Mouse (Mus musculus): ENCODE data around the gene Limk1. TPM values are rescaled to one million over a fixed set of nuclear protein-coding genes. Genes with fewer than 3 reads are reported as not detected.
A peak's percentile ranks its signal among the peaks of the same experiment; 100 is the strongest.

The Limk1 gene
- total RNA-seq (2021), result 10 to 100 TPM; 58.2 to 64.4 TPM
- long read RNA-seq, experiment 1, partial matches to known transcripts, result 0 of 5 reads
- long read RNA-seq, experiment 1, other reads (novel, unspliced or antisense), result 2 of 5 reads
- long read RNA-seq, experiment 2, partial matches to known transcripts, result 1 of 3 reads
- long read RNA-seq, experiment 2, other reads (novel, unspliced or antisense), result 0 of 3 reads

DNA sequence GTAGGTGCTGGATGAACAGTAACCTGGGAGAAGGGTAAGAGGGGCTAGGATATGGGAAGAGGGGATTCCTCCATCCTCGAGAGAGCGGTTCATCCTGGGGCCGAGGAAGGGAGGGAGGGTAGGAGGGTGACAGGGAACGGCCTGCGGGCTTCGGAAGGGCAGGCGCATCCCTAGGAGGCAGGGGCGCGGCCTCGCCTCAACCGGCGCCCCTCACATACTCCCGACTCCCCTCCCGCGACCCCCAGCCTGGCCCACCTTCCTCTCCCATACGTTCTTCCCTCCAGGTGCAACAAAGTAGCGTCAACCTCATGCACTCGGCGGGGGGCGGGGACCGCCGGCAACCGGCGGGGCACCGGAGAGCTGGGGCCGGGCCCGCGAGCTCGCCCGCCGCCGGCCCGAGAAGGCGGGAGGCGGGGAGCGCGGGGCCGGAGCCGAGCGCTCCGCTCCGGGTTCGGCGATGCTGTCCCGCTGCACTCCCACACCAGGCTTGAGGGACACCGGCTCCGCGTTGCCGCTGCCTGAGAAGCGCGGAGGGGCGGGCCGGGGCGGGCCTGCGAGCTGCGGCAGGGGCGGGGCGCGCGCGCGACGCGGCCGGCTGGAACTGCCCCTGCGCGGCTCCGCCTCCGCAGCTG, at the start of gene Limk1:
Limk1 (minus strand) TSS at position 513 of the 632 bp plus-strand sequence.
- no peak for DNase-seq (ENCODE audit: low spot score in 2 of 2)
- intact Hi-C loops (cut with DNase I), result no loop called here

DNA sequence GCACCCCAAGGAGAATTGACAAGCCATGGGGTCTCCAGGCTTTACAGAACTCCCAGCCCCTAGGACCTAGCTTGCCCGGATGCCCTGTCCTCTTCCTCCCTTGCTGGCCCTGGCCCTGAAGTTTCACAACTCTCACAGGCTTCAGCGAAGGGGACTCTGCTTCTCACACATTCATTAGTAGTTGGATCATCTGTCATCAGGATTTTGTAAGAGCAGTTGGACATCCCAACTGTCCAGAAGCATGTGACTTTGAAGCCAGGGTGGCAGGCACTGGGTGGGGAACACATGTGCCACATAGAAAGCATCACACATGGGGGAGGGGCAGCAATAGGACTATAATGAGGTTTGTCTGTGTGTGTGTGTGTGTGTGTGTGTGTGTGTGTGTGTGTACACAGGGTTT, 46.5 kb upstream of the Limk1 start:
- no peak for DNase-seq (ENCODE audit: low spot score in 2 of 2)

GRCm38 (mm10) chr5:134734072-134734471, 45.7 kb upstream of the Limk1 start:
- intact Hi-C loops (cut with DNase I), result no loop called here
- peak in 1 of 2 experiments; percentile 17 for DNase-seq (ENCODE audit: low spot score in 2 of 2)

More for the DNA sequence above, 46.5 kb upstream of the Limk1 start:
- intact Hi-C loops (cut with DNase I), result no loop called here

GRCm38 (mm10) chr5:134733241-134733640, 44.8 kb upstream of the Limk1 start:
- intact Hi-C loops (cut with DNase I), result no loop called here
- no peak for DNase-seq (ENCODE audit: low spot score in 2 of 2)

GRCm38 (mm10) chr5:134729124-134729523, 40.7 kb upstream of the Limk1 start:
- intact Hi-C loops (cut with DNase I), result no loop called here
- DNase-seq (ENCODE audit: low spot score in 2 of 2), result no peak

DNA sequence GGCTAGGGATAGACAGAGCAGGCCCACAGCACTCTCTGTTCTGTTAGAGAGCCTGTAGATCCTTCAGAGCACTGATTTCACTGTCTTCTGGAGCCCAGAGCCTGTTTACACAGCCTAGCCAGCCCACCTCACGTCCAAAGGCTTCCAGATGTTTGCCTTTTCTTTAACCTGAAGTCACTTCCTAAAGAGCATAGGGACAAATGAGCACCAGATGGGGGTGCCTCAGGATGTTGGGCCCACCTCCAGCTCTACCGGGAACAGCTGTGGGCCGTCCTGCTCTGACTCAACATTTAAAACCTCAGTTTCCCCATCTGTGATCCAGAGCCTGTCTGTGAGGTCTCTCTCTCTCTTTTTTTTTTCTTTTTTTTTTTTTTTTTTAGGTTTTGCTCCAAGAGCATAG, 40.1 kb upstream of the Limk1 start:
- intact Hi-C loops (cut with DNase I), result no loop called here
- no peak for DNase-seq (ENCODE audit: low spot score in 2 of 2)

DNA sequence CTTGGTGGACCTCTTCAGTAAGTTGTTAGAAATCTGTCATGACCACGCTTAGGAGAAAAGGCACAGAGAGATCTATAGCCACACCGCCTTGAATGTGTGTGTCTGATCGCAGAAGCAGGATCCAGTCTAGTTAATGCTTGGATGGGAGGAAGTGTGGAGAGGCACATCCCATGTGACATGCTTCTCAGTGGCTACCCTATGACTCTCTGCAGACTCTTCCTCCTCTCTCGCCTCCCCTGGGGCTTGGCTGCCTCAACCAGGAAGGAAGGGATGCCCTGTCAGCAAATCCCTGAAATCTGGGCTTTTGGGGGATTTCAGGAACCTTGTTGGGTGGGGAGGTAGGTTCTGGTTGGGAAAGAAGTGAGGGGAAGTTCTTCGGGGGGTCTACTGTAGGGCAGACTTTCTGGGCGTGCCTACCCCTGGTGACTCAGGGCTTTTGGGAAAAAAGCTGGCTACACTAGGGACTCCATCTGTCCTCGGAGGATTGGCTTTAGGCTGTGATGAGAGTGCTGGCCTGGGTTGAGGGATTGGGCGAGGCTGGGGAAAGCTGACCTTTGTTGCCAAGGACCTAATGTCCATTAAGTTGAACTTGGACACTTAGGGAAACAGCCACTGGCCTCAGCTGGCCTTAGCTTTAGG, 38.7 kb upstream of the Limk1 start:
- no peak for DNase-seq (ENCODE audit: low spot score in 2 of 2)
- intact Hi-C loops (cut with DNase I), result no loop called here

GRCm38 (mm10) chr5:134725299-134725698, 36.9 kb upstream of the Limk1 start:
- intact Hi-C loops (cut with DNase I), result no loop called here
- no peak for DNase-seq (ENCODE audit: low spot score in 2 of 2)

DNA sequence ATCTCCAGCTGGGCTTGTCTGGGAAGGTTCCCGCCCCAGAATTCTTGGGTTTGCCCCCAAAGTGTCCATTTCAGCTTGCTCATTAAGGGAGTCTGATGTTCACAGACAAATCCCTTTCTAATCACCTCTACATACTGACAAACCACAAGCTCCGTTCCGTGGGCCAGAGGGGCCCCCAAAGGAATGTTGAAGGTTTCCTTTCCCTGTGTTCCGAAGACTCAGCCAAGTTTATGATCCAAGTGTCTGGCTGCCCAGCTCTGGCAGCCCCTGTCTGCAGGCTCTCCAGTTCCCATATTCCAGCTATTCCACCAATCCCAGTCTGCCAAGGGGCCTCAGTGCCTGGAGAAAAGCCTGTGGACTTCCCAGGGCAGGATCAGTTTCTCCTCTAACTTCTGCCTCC, 31.7 kb upstream of the Limk1 start:
- intact Hi-C loops (cut with DNase I), result no loop called here
- no peak for DNase-seq (ENCODE audit: low spot score in 2 of 2)

DNA sequence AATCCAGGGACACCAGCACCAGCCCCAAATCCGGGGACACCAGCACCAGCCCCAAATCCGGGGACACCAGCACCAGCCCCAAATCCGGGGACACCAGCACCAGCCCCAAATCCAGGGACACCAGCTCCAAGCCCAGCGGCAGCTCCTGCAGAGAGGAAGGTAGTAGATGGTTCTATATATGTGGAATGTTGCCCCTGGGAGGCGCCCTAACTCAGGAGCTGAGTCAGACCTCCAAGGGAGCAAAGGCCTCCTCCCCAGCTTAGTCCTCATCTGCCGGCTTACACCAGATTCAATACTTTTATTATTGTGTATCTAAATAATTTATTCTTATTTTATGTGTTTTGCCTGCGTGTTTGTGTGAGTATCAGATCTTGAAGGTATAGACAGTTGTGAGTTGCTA, 22.7 kb upstream of the Limk1 start:
- intact Hi-C loops (cut with DNase I), result no loop called here
- DNase-seq (ENCODE audit: low spot score in 2 of 2), result no peak

GRCm38 (mm10) chr5:134709275-134709674, 20.9 kb upstream of the Limk1 start:
- intact Hi-C loops (cut with DNase I), result no loop called here
- DNase-seq (ENCODE audit: low spot score in 2 of 2), result no peak

- intact Hi-C loops (cut with DNase I), result loop anchor here (5.0 kb wide), 1 partner anchor 212 kb away; no protein-coding TSS in a partner anchor
These were observed 15.8 kb upstream of the Limk1 start for GRCm38 (mm10) chr5:134704157-134704556.

DNA sequence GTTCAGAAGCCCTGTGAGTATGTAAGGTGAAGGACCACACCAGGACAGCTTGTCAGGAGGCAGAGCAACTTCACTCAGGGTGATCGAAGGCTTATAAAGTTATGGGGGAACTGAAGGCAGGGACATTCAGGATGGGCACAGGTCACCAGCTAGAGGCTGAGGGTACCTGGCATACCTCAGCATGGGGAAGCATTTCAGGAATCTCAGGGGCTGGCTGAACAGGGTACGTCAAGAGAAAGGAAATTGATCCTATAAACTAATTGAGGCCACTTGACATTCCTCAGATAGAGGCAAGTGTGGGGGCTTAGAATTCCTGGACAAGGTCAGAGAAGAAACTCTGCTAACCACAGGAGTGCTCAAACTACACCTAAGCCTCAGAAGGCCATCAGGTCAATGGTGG, 7.1 kb upstream of the Limk1 start:
- intact Hi-C loops (cut with DNase I), result no loop called here
- DNase-seq (ENCODE audit: low spot score in 2 of 2), result no peak

More at GRCm38 (mm10) chr5:134704157-134704556, 15.8 kb upstream of the Limk1 start:
- peak; percentile 34 to 77 for DNase-seq (ENCODE audit: low spot score in 2 of 2)

GRCm38 (mm10) chr5:134695082-134695481, 6.7 kb upstream of the Limk1 start:
- intact Hi-C loops (cut with DNase I), result no loop called here
- DNase-seq (ENCODE audit: low spot score in 2 of 2), result no peak

GRCm38 (mm10) chr5:134692704-134693103, 4.3 kb upstream of the Limk1 start:
- DNase-seq (ENCODE audit: low spot score in 2 of 2), result no peak
- intact Hi-C loops (cut with DNase I), result loop anchor here (5.0 kb wide), 1 partner anchor 65 kb away; no protein-coding TSS in a partner anchor

- intact Hi-C loops (cut with DNase I), result no loop called here
- DNase-seq (ENCODE audit: low spot score in 2 of 2), result peak; percentile 98 to 99
These were observed 403 bp upstream of the Limk1 start for GRCm38 (mm10) chr5:134688718-134689284.

GRCm38 (mm10) chr5:134687187-134687586, 1.2 kb downstream of the Limk1 start:
- intact Hi-C loops (cut with DNase I), result no loop called here
- no peak for DNase-seq (ENCODE audit: low spot score in 2 of 2)

DNA sequence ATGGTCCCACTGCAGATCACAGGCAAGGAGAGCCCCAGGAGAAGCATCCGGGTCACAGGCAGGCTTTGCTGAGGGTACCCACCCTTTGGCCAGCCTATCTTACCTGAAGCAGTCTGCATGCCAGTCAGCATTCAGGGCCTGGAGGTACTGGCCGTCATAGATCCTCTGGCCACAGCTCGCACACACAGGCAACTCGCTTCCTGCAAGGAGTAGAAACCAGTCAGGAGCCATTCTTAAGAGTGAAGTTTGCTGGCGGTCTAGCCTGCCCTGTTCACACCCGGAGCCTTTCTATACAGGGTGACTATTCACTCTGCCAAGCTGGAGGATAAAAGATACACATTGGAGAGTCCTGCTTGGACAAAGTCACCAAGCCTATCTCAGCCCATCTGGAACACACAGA, 1.9 kb downstream of the Limk1 start:
- DNase-seq (ENCODE audit: low spot score in 2 of 2), result no peak
- intact Hi-C loops (cut with DNase I), result no loop called here

DNA sequence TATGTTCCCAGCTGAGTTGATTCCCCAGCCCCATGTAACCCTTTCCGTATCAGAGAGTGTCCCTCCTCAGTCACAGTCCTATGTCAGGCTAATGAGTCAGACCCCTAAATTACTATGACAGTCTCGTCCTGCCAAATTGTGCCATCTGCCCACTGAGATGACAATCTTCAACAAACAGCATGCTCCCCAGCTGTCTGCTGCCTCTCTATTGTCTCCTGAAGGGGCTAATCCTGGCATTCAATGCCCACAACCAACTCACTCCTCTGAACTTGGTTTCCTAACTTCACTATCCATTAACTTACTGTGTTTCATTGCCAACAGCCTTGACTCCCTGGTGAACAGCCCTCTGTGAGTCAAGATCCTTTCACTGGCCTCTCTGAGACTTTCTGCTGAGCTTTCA, 4.0 kb downstream of the Limk1 start:
- intact Hi-C loops (cut with DNase I), result no loop called here
- DNase-seq (ENCODE audit: low spot score in 2 of 2), result no peak

GRCm38 (mm10) chr5:134683813-134684212, 4.6 kb downstream of the Limk1 start:
- no peak for DNase-seq (ENCODE audit: low spot score in 2 of 2)
- intact Hi-C loops (cut with DNase I), result no loop called here
